Mouse (Mus musculus) heart, adult 11 months (tissue): Measurements from ENCODE around the gene Adgrv1.

Experiments used
- DNase-seq: peaks from one replicate; pipeline ENCODE4 v3.0.0; 2022

Gene Adgrv1

GRCm38 (mm10) chr13:81606991-81607390 is 26.0 kb downstream of the Adgrv1 start:
- DNase-seq = peak; percentile 77

GRCm38 (mm10) chr13:81596910-81597607 is 35.9 kb downstream of the Adgrv1 start:
- no peak for DNase-seq

- no peak for DNase-seq
These were observed 54.3 kb downstream of the Adgrv1 start for GRCm38 (mm10) chr13:81578692-81579091.

- DNase-seq = no peak
These were observed 62.6 kb downstream of the Adgrv1 start for GRCm38 (mm10) chr13:81570241-81570821.

- DNase-seq = no peak
These were observed 82.9 kb downstream of the Adgrv1 start for GRCm38 (mm10) chr13:81550024-81550423.

GRCm38 (mm10) chr13:81534916-81535315 is 98.0 kb downstream of the Adgrv1 start:
- no peak for DNase-seq

GRCm38 (mm10) chr13:81526687-81527086 is 106.3 kb downstream of the Adgrv1 start:
- no peak for DNase-seq

- DNase-seq = no peak
These were observed 122.8 kb downstream of the Adgrv1 start for GRCm38 (mm10) chr13:81510142-81510541.

GRCm38 (mm10) chr13:81497035-81497434 is 135.9 kb downstream of the Adgrv1 start:
- DNase-seq = no peak

GRCm38 (mm10) chr13:81491971-81492370 is 141.0 kb downstream of the Adgrv1 start:
- no peak for DNase-seq

- no peak for DNase-seq
These were observed 146.0 kb downstream of the Adgrv1 start for GRCm38 (mm10) chr13:81486980-81487379.

- DNase-seq = no peak
These were observed 159.2 kb downstream of the Adgrv1 start for GRCm38 (mm10) chr13:81473750-81474149.

- no peak for DNase-seq
These were observed 166.3 kb downstream of the Adgrv1 start for GRCm38 (mm10) chr13:81466661-81467060.

GRCm38 (mm10) chr13:81465794-81466193 is 167.2 kb downstream of the Adgrv1 start:
- no peak for DNase-seq

- DNase-seq = no peak
These were observed 183.3 kb downstream of the Adgrv1 start for GRCm38 (mm10) chr13:81449630-81450029.

- DNase-seq = no peak
These were observed 183.8 kb downstream of the Adgrv1 start for GRCm38 (mm10) chr13:81449198-81449597.

GRCm38 (mm10) chr13:81441412-81441811 is 191.5 kb downstream of the Adgrv1 start:
- DNase-seq = no peak

GRCm38 (mm10) chr13:81439390-81440025 is 193.4 kb downstream of the Adgrv1 start:
- no peak for DNase-seq

GRCm38 (mm10) chr13:81437088-81437487 is 195.9 kb downstream of the Adgrv1 start:
- DNase-seq = no peak

- no peak for DNase-seq
These were observed 205.8 kb downstream of the Adgrv1 start for GRCm38 (mm10) chr13:81426896-81427755.

- DNase-seq = no peak
These were observed 207.8 kb downstream of the Adgrv1 start for GRCm38 (mm10) chr13:81425111-81425510.

- DNase-seq = no peak
These were observed 209.0 kb downstream of the Adgrv1 start for GRCm38 (mm10) chr13:81424002-81424401.

- DNase-seq = no peak
These were observed 225.0 kb downstream of the Adgrv1 start for GRCm38 (mm10) chr13:81407881-81408460.
